Mouse (Mus musculus) frontal cortex, adult 2 months (tissue): Measurements from ENCODE around the gene Cpox. TPM values are rescaled to one million over a fixed set of nuclear protein-coding genes. Genes with fewer than 3 reads are reported as not detected.

Experiments
- DNase-seq, 2 experiments: peaks; one replicate each; pipeline ENCODE4 v3.0.0; 2022; ENCODE audit warnings: low spot score in 1 of 2; ENCODE audit errors: extremely low spot score in 1 of 2
- polyA plus RNA-seq: library from polyadenylated mRNA; depleted of rRNA; stranded (reverse); fragments of >200 nt; gene quantifications from 2 replicates; pipeline ENCODE4 v1.2.3, GENCODE M21; 2012; rRNA removed

Gene Cpox
- polyA plus RNA-seq, 1 experiment, result 27.6 TPM

- no peak for DNase-seq
These were observed 68.7 kb downstream of the Cpox start for GRCm38 (mm10) chr16:58738800-58739199.

GRCm38 (mm10) chr16:58740751-58741150 lies 70.7 kb downstream of the Cpox start:
- no peak for DNase-seq

DNA sequence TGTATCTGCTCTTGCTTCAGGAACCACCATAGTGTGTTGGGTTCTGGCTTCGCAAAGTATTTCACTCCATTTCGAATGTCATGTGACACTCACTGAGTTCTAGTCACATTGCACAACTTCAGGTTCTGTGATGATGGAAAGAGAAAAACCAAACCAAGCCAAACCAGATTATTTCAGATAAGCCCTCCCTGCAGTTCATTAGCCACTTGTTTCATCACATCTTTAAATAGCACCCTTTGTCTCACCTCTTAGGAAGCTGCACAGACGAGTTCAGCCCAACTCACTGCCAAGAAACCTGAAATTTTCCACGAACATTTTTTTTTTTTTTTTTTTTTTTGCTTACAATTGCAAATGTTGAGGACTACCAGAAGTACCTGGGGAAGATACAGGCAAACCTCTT lies 76.6 kb downstream of the Cpox start:
- DNase-seq, result no peak

- DNase-seq, result no peak
These were observed 81.2 kb downstream of the Cpox start for GRCm38 (mm10) chr16:58751314-58751713.

- DNase-seq, result no peak
These were observed 86.1 kb downstream of the Cpox start for GRCm38 (mm10) chr16:58756191-58756590.

DNA sequence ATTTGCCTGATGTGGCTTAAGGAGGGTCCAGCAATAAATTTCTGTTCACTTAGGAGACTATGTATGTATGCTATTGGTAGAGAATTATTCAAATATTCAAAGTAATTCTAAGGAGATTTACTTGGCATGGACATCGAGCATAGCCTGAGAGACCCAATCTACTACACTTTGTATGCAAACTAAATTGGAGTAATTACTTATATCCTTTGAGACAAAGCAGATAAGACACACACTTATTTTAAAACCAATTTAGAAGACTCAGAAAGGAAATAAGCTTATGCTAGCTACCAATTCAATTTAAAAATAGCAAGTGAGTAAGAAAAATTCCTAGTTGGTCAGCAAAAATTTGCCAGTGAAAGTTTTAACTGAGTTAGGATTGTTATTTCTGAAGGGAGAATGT lies 93.0 kb downstream of the Cpox start, which contains the start of gene Olfr172:
TSS of gene Olfr172 (minus strand) at position 101 of the 400 bp plus-strand sequence.
- no peak for DNase-seq

Other genes with a start within 250 kb of the Cpox start
- 14.4 and 18.8 TPM in 2 replicates for gene St3gal6, start 146.0 kb upstream of the Cpox start, polyA plus RNA-seq
- gene Gm813, start 53.3 kb upstream of the Cpox start, polyA plus RNA-seq, result not detected in 2 replicates
- not detected in 2 replicates for gene E330017A01Rik, start 31.6 kb upstream of the Cpox start, polyA plus RNA-seq
- 0.04 TPM in 1 of 2 replicates, not detected in the other for gene Gpr15, start 48.8 kb downstream of the Cpox start, polyA plus RNA-seq
- 119 and 121 TPM in 2 replicates for gene Cldnd1, start 57.6 kb downstream of the Cpox start, polyA plus RNA-seq
- gene Olfr172, start 92.9 kb downstream of the Cpox start, polyA plus RNA-seq, result not detected in 2 replicates
- gene Olfr173, start 130.0 kb downstream of the Cpox start, polyA plus RNA-seq, result not detected in 2 replicates
- not detected in 2 replicates for gene Olfr175-ps1, start 156.5 kb downstream of the Cpox start, polyA plus RNA-seq
- gene Olfr177, start 204.5 kb downstream of the Cpox start, polyA plus RNA-seq, result not detected in 2 replicates
- gene Olfr178, start 221.8 kb downstream of the Cpox start, polyA plus RNA-seq, result not detected in 2 replicates